Mouse (Mus musculus) Patski (cell line): ENCODE results near the gene Gm9758. TPM values are rescaled to one million over a fixed set of nuclear protein-coding genes. Genes with fewer than 3 reads are reported as not detected.
"Not testable (repeated sequence)": the region's sequence is repeated elsewhere in the genome, so short reads cannot be mapped to it uniquely, and the experiment has no call there.

ENCODE experiments used
- ATAC-seq: fragments of 100-300 bp; one replicate; pipeline ENCODE4 v1.8.0; 2021
- CTCF ChIA-PET: fragments of 350-600 bp; sonication (Branson Sonifier 250); formaldehyde crosslinking; loops from one replicate; lab custom pipeline; 2022; ENCODE audit warnings: inconsistent platforms; lab: Charles Lee
- POLR2A ChIA-PET: fragments of 350-600 bp; sonication (Branson Sonifier 250); formaldehyde crosslinking; loops from one replicate; lab custom pipeline; 2022; ENCODE audit warnings: antibody characterized with exemption, inconsistent platforms; lab: Charles Lee
- DNase-seq: peaks from one replicate; pipeline ENCODE4 v3.0.0-alpha.2; 2011; ENCODE audit warnings: low read depth, low spot score
- H3K27me3 ChIP-seq: fragments of 371-371 bp; one replicate; pipeline ENCODE4 v1.5.1; 2021
- in situ Hi-C: fragments of 300-500 bp; cut with MboI; formaldehyde crosslinking; loops from 3 replicates; pipeline ENCODE4 v1.11.1; 2018; ENCODE audit warnings: low pct_unique_long_range_greater_than_20kb, mixed read lengths
- polyA plus RNA-seq: library from polyadenylated mRNA; unstranded; gene quantifications from one replicate; pipeline ENCODE4 v1.2.3, GENCODE M21; 2021

Gm9758 gene
- not detected for polyA plus RNA-seq

GRCm38 (mm10) chr5:14914799-14915198 lies at the start of gene Gm9758:
Gm9758 (minus strand) TSS chr5:14914899.
- ATAC-seq, H3K27me3 ChIP-seq, in situ Hi-C loops, DNase-seq, POLR2A ChIA-PET, CTCF ChIA-PET: not testable (repeated sequence)

- POLR2A ChIA-PET, DNase-seq, H3K27me3 ChIP-seq, CTCF ChIA-PET, ATAC-seq, in situ Hi-C loops: not testable (repeated sequence)
These were observed 49.1 kb upstream of the Gm9758 start for GRCm38 (mm10) chr5:14963821-14964220.

- DNase-seq, CTCF ChIA-PET, POLR2A ChIA-PET, H3K27me3 ChIP-seq, in situ Hi-C loops, ATAC-seq: not testable (repeated sequence)
These were observed 46.8 kb upstream of the Gm9758 start for GRCm38 (mm10) chr5:14961502-14961901.

GRCm38 (mm10) chr5:14955928-14956706 lies 41.4 kb upstream of the Gm9758 start:
- ATAC-seq, in situ Hi-C loops, DNase-seq, POLR2A ChIA-PET, CTCF ChIA-PET, H3K27me3 ChIP-seq: not testable (repeated sequence)

GRCm38 (mm10) chr5:14953587-14953986 lies 38.9 kb upstream of the Gm9758 start:
- H3K27me3 ChIP-seq, CTCF ChIA-PET, DNase-seq, ATAC-seq, POLR2A ChIA-PET, in situ Hi-C loops: not testable (repeated sequence)

GRCm38 (mm10) chr5:14952749-14953148 lies 38.0 kb upstream of the Gm9758 start:
- in situ Hi-C loops, CTCF ChIA-PET, POLR2A ChIA-PET, H3K27me3 ChIP-seq, ATAC-seq, DNase-seq: not testable (repeated sequence)

- DNase-seq, ATAC-seq, CTCF ChIA-PET, in situ Hi-C loops, POLR2A ChIA-PET, H3K27me3 ChIP-seq: not testable (repeated sequence)
These were observed 37.1 kb upstream of the Gm9758 start for GRCm38 (mm10) chr5:14951822-14952221.

GRCm38 (mm10) chr5:14947482-14948198 lies 32.9 kb upstream of the Gm9758 start:
- CTCF ChIA-PET, in situ Hi-C loops, H3K27me3 ChIP-seq, POLR2A ChIA-PET, DNase-seq, ATAC-seq: not testable (repeated sequence)

GRCm38 (mm10) chr5:14945524-14945923 lies 30.8 kb upstream of the Gm9758 start:
- in situ Hi-C loops, ATAC-seq, H3K27me3 ChIP-seq, DNase-seq, CTCF ChIA-PET, POLR2A ChIA-PET: not testable (repeated sequence)

GRCm38 (mm10) chr5:14941043-14941442 lies 26.3 kb upstream of the Gm9758 start:
- DNase-seq, POLR2A ChIA-PET, in situ Hi-C loops, CTCF ChIA-PET, ATAC-seq, H3K27me3 ChIP-seq: not testable (repeated sequence)

- CTCF ChIA-PET, DNase-seq, ATAC-seq, POLR2A ChIA-PET, in situ Hi-C loops, H3K27me3 ChIP-seq: not testable (repeated sequence)
These were observed 23.6 kb upstream of the Gm9758 start, which contains the start of gene Speer4e for GRCm38 (mm10) chr5:14938329-14938728. Speer4e (minus strand) TSS chr5:14938429.

GRCm38 (mm10) chr5:14933721-14934120 lies 19.0 kb upstream of the Gm9758 start:
- H3K27me3 ChIP-seq, POLR2A ChIA-PET, CTCF ChIA-PET, ATAC-seq, in situ Hi-C loops, DNase-seq: not testable (repeated sequence)

- CTCF ChIA-PET, H3K27me3 ChIP-seq, in situ Hi-C loops, POLR2A ChIA-PET, DNase-seq, ATAC-seq: not testable (repeated sequence)
These were observed 12.3 kb upstream of the Gm9758 start for GRCm38 (mm10) chr5:14927047-14927446.

- DNase-seq, CTCF ChIA-PET, in situ Hi-C loops, ATAC-seq, H3K27me3 ChIP-seq, POLR2A ChIA-PET: not testable (repeated sequence)
These were observed 338 bp downstream of the Gm9758 start for GRCm38 (mm10) chr5:14914361-14914760.

- CTCF ChIA-PET, result interaction anchor here (1.3 kb wide), 1 partner anchor 10 kb away, joined by 3 read pairs; no protein-coding TSS in a partner anchor
- POLR2A ChIA-PET, in situ Hi-C loops, DNase-seq, H3K27me3 ChIP-seq, ATAC-seq: not testable (repeated sequence)
These were observed 11.2 kb downstream of the Gm9758 start for GRCm38 (mm10) chr5:14903539-14903938.
